Mouse (Mus musculus): ENCODE data around the gene Lamc1.
A peak's percentile ranks its signal among the peaks of the same experiment; 100 is the strongest.
"Not testable (repeated sequence)": the region's sequence is repeated elsewhere in the genome, so short reads cannot be mapped to it uniquely, and the experiment has no call there.

Lamc1 gene

GRCm38 (mm10) chr1:153331206-153331605 is 1.4 kb downstream of the Lamc1 start:
- DNase-seq: no peak

- DNase-seq: no peak
Measured at GRCm38 (mm10) chr1:153329306-153329705, 3.3 kb downstream of the Lamc1 start.

- DNase-seq: no peak
Measured at GRCm38 (mm10) chr1:153327063-153327462, 5.5 kb downstream of the Lamc1 start.

- DNase-seq: no peak
Measured at GRCm38 (mm10) chr1:153326226-153326625, 6.4 kb downstream of the Lamc1 start.

GRCm38 (mm10) chr1:153321404-153321803 is 11.2 kb downstream of the Lamc1 start:
- peak in 1 of 2 experiments; percentile 22 for DNase-seq

GRCm38 (mm10) chr1:153320554-153321147 is 11.9 kb downstream of the Lamc1 start:
- DNase-seq: no peak

- no peak for DNase-seq
Measured at GRCm38 (mm10) chr1:153320121-153320520, 12.5 kb downstream of the Lamc1 start.

- no peak for DNase-seq
Measured at GRCm38 (mm10) chr1:153318741-153319140, 13.8 kb downstream of the Lamc1 start.

- no peak for DNase-seq
Measured at GRCm38 (mm10) chr1:153318287-153318686, 14.3 kb downstream of the Lamc1 start.

- DNase-seq: peak in 1 of 2 experiments; percentile 42
Measured at GRCm38 (mm10) chr1:153317486-153318260, 14.9 kb downstream of the Lamc1 start.

- DNase-seq: no peak
Measured at GRCm38 (mm10) chr1:153316956-153317355, 15.6 kb downstream of the Lamc1 start.

- DNase-seq: no peak
Measured at GRCm38 (mm10) chr1:153316286-153316685, 16.3 kb downstream of the Lamc1 start.

GRCm38 (mm10) chr1:153315121-153315520 is 17.5 kb downstream of the Lamc1 start:
- DNase-seq: no peak

GRCm38 (mm10) chr1:153312992-153313391 is 19.6 kb downstream of the Lamc1 start:
- DNase-seq: no peak

GRCm38 (mm10) chr1:153310190-153310589 is 22.4 kb downstream of the Lamc1 start:
- no peak for DNase-seq

GRCm38 (mm10) chr1:153309310-153309709 is 23.3 kb downstream of the Lamc1 start:
- DNase-seq: no peak

GRCm38 (mm10) chr1:153308915-153309296 is 23.7 kb downstream of the Lamc1 start:
- DNase-seq: no peak

- DNase-seq: peak in 1 of 2 experiments; percentile 41
Measured at GRCm38 (mm10) chr1:153308179-153308914, 24.2 kb downstream of the Lamc1 start.

GRCm38 (mm10) chr1:153307509-153308178 is 24.9 kb downstream of the Lamc1 start:
- no peak for DNase-seq

GRCm38 (mm10) chr1:153305728-153306127 is 26.9 kb downstream of the Lamc1 start:
- DNase-seq: not testable (repeated sequence)

- DNase-seq: not testable (repeated sequence)
Measured at GRCm38 (mm10) chr1:153305249-153305648, 27.3 kb downstream of the Lamc1 start.

- DNase-seq: not testable (repeated sequence)
Measured at GRCm38 (mm10) chr1:153299436-153299835, 33.1 kb downstream of the Lamc1 start.

- DNase-seq: not testable (repeated sequence)
Measured at GRCm38 (mm10) chr1:153297774-153298363, 34.7 kb downstream of the Lamc1 start.

Measured in kidney, postnatal 36 days (tissue).